Mouse (Mus musculus): ENCODE data around the gene Zbtb37. TPM values are rescaled to one million over a fixed set of nuclear protein-coding genes. Genes with fewer than 3 reads are reported as not detected.
A peak's percentile ranks its signal among the peaks of the same experiment; 100 is the strongest.

Zbtb37 gene
- 7.8 and 8.1 TPM in 2 replicates for polyA plus RNA-seq (2016; fragmentation: Nextera tagmentation; extraction: Ambion mirVana)

DNA sequence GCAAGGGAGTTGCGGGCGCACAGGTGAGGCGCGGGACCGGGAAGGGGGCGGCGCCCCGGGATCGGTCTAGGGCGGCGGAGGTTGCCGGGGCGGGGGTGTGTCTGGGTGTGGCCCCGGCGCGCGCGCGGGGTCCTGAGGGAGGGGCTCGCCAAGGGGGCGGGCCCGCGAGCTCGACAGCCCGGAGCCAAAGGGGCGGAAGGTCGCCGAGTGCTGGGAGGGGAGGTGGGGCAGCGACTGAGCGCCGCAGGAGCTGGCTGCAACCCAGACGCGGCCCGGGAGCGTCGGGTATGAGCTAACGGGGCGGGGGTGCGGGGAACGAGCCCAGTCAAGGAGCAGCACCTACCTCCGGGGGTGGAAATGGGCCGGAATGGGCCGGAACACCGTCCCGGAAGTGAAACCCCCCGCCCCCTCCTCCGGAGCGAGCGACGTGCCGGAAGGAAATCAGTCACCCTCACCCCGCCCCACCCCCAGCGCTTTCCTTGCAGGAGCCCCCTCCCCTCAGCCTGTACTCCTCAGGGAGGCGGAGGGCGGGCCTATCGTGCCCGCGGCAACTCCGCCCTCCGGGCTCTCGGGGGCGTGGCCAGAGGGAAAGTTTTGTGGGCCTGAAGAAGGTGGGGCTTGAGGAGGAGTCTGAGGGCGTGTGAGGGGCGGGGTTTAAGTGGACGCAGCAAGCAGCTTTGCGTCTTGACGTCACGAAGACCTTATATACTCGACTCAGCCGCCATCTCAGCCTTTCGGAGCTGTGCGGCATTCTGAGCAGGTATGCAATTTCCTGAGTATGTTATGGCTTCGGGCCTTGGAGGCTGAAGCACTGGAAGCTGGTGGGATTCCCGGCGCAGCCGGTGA is at the start of gene Zbtb37:
Gene Zbtb37 (minus strand): TSS at position 415 of the 846 bp plus-strand sequence.
- Histone ChIP-seq H3K36me3 (peaks cover 63% of the 10 kb centered on the region), H3K9me3 (replicated peaks) (no peaks in the 10 kb centered on the region), H3K4me1 (replicated peaks) (peaks cover 10% of the 10 kb centered on the region), H3K27ac (ENCODE audit: poor library complexity, severe bottlenecking) (peak within 1 kb of the TSS; percentile 91), H3K27me3 (replicated peaks) (no peaks in the 10 kb centered on the region), H3K4me3 (peak within 1 kb of the TSS; percentile 77), H3K4me2 (peak within 1 kb of the TSS; percentile 84), H3K9ac (peak within 1 kb of the TSS; percentile 92)
- ATAC-seq (ENCODE audit: insufficient number of reproducible peaks, low FRiP score) = peak; percentile 94
- WGBS = under 1% methylated on average over 56 of the region's 76 CpGs

DNA sequence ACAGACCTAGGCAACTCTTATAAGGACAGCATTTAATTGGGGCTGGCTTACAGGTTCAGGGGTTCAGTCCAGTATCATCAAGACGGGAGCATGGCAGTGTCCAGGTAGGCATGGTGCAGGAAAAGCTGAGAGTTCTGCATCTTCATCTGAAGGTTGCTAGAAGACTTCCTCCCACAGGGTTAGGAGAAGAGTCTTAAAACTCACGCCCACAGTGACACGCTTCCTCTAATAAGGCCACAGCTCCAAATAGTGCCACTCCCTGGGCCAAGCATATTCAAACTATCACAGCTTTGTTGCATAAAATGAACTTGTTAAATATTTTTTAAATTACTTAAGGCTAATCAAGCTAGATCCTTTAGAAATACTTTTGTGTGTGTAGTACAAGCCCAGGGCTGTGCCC is 42.6 kb upstream of the Zbtb37 start:
- Histone ChIP-seq H3K4me2 (no peak overlapping the region), H3K9me3 (replicated peaks) (no peaks in the 10 kb centered on the region), H3K9ac (no peak overlapping the region), H3K36me3 (peaks cover 31% of the 10 kb centered on the region), H3K27me3 (replicated peaks) (no peaks in the 10 kb centered on the region), H3K4me3 (no peak overlapping the region), H3K4me1 (replicated peaks) (peaks cover 19% of the 10 kb centered on the region), H3K27ac (ENCODE audit: poor library complexity, severe bottlenecking) (no peak overlapping the region)
- 92% methylated on average over 3 of the region's 3 CpGs for WGBS
- ATAC-seq (ENCODE audit: insufficient number of reproducible peaks, low FRiP score) = no peak

DNA sequence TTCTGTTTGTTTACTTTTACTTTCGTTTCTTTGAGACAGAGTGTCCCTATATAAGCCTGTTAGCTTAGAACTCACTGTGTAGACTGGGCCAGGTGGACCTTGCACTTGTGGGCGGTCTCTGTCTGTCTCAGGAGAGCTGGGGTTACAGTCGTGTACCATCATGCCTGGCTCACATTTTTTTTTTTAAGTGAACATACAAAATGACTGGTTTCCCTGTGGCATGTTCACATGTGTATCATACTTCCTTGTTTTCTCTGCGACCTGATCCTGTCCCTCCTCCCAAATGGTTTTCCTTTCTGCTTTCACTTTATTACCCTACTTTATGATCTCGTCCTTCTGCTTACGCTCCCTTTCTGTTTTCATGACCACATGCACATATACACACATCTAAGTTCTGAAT is 41.6 kb upstream of the Zbtb37 start:
- no peaks in the 10 kb centered on the region for H3K9me3 ChIP-seq (replicated peaks)
- peaks cover 23% of the 10 kb centered on the region for H3K4me1 ChIP-seq (replicated peaks)
- H3K9ac ChIP-seq = no peak overlapping the region
- no peak overlapping the region for H3K27ac ChIP-seq (ENCODE audit: poor library complexity, severe bottlenecking)
- ATAC-seq (ENCODE audit: insufficient number of reproducible peaks, low FRiP score) = no peak
- 89% methylated on average over 6 of the region's 6 CpGs for WGBS
- H3K27me3 ChIP-seq (replicated peaks) = no peaks in the 10 kb centered on the region
- H3K4me3 ChIP-seq = no peak overlapping the region
- H3K36me3 ChIP-seq = peaks cover 28% of the 10 kb centered on the region
- no peak overlapping the region for H3K4me2 ChIP-seq

DNA sequence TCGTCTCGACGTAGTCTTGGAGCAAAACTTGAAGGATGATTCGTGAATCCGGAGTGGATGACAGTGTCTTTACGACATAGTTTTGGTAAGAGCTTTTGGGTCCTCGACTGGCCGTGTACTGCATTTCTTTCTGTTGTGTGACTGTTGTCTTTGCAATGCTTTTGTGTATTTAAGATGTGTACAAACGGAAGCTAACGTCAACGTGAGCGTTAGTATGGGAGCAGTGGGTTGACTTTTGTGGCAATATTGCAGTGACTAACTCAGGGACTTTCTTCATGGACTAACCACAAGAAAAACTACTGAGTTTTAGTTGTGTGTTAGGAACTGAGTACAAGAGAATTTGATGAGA is 36.6 kb upstream of the Zbtb37 start:
- H3K4me3 ChIP-seq = peak overlapping the region; percentile 83
- H3K9ac ChIP-seq = peak overlapping the region; percentile 84
- H3K36me3 ChIP-seq = peaks cover 7% of the 10 kb centered on the region; the same call in 1 of the 2 replicates
- peaks cover 26% of the 10 kb centered on the region for H3K4me1 ChIP-seq (replicated peaks)
- peak overlapping the region; percentile 75 for H3K27ac ChIP-seq (ENCODE audit: poor library complexity, severe bottlenecking)
- H3K9me3 ChIP-seq (replicated peaks) = no peaks in the 10 kb centered on the region
- WGBS = under 1% methylated on average over 12 of the region's 12 CpGs
- H3K27me3 ChIP-seq (replicated peaks) = no peaks in the 10 kb centered on the region
- peak overlapping the region; percentile 72 for H3K4me2 ChIP-seq
- ATAC-seq (ENCODE audit: insufficient number of reproducible peaks, low FRiP score) = no peak

DNA sequence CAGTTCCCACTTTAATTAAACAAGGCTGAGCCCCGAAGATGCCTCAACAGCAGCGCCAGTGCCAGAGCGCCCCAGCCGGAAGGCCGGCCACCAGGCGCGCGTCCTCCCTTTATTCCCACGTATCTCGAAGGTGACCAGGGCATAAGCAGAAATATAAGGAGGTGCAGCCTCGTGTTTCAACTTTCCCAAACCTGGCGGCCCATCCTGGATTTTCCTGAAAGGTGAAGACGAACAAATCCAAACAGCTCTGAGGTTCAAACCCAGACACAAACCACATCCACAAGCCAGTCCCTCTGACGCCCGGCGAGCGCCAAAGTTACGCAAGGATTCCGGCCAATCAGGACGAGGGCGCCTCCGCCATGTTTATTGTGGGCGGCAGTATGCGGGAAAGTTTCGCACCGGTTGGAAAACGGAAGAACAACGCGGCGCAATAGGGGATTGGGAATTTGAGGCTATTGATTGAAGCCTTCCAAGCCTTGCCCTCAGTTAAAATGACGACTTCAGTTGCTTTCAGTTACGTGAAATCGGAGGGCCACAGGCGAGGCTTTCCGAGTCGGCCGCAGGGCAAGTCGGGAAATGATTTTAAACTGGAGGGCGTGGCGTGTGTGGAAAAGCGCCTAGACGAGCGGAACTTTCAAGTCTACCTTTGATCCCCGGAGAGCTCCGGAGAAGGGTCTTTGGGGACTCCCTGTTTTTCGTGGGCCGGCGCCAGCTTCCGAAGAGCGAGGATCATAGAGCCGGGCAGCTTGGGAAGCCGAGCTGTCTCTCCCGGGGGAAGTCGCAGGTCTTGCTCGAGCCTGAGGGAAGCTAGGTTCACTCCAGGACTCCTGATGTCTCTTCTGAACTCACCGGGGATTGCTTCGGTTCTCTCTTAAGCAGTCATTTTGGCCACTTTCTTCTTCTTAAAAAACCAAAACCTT is 36.0 kb upstream of the Zbtb37 start, which contains the start of the genes Dars2 and Cenpl:
Gene Dars2 (minus strand): TSS at position 307 of the 920 bp plus-strand sequence.
Gene Cenpl (plus strand): TSS at position 362 of the 920 bp plus-strand sequence.
- Histone ChIP-seq H3K36me3 (peaks cover 4% of the 10 kb centered on the region; the same call in 1 of the 2 replicates), H3K27ac (ENCODE audit: poor library complexity, severe bottlenecking) (peak within 1 kb of the TSS; percentile 75), H3K9me3 (replicated peaks) (no peaks in the 10 kb centered on the region), H3K4me1 (replicated peaks) (peaks cover 26% of the 10 kb centered on the region), H3K4me3 (peak within 1 kb of the TSS; percentile 83), H3K27me3 (replicated peaks) (no peaks in the 10 kb centered on the region), H3K9ac (peak within 1 kb of the TSS; percentile 84), H3K4me2 (peak within 1 kb of the TSS; percentile 90)
- ATAC-seq (ENCODE audit: insufficient number of reproducible peaks, low FRiP score) = peak; percentile 94
- WGBS = under 1% methylated on average over 57 of the region's 57 CpGs

DNA sequence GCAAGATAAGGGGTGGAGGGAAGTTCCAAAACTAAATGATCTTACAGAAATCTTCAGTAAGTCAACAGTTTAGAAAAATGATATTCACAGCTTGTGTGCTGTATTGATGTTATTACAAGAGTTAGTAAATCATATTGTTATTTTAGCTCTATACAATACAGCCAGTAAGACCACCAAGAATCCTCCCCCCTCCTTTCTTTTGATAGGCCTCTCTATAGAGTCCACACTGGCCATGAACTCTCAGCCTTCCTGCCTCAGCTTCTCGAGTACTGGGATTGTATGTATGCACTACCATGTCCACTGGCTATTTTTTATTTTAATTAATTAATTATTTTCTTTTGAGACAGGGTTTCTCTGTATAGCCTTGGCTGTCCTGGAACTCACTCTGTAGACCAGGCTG is 28.7 kb upstream of the Zbtb37 start:
- Histone ChIP-seq H3K9me3 (replicated peaks) (no peaks in the 10 kb centered on the region), H3K27ac (ENCODE audit: poor library complexity, severe bottlenecking) (no peak overlapping the region), H3K4me2 (no peak overlapping the region), H3K27me3 (replicated peaks) (no peaks in the 10 kb centered on the region), H3K4me3 (no peak overlapping the region), H3K36me3 (peaks cover 33% of the 10 kb centered on the region), H3K4me1 (replicated peaks) (no peaks in the 10 kb centered on the region), H3K9ac (no peak overlapping the region)
- no peak for ATAC-seq (ENCODE audit: insufficient number of reproducible peaks, low FRiP score)
- 71% methylated on average over 1 of the region's 1 CpGs for WGBS

DNA sequence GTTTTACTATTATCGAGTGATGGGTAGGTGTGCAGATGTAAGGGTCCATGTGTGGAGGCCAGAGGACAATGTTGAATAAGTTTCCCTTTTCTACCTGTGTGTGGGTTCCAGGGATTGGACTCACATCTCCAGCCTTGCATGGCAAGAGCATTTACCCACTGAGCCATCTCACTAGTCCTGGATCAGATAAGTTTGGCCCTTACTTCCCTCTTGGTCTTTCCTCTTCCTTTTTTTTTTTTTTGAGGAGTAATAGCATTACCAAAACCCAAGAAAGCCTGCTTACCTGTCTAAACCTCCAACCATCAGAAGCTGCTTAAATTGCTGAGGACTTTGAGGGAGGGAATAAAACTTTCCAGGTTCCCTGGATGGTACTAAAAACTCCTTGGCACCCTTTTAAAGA is 22.5 kb upstream of the Zbtb37 start:
- 90% methylated on average over 1 of the region's 1 CpGs for WGBS
- Histone ChIP-seq H3K4me1 (replicated peaks) (no peaks in the 10 kb centered on the region), H3K9ac (no peak overlapping the region), H3K36me3 (peaks cover 56% of the 10 kb centered on the region), H3K4me3 (no peak overlapping the region), H3K27ac (ENCODE audit: poor library complexity, severe bottlenecking) (no peak overlapping the region), H3K27me3 (replicated peaks) (no peaks in the 10 kb centered on the region), H3K4me2 (no peak overlapping the region), H3K9me3 (replicated peaks) (no peaks in the 10 kb centered on the region)
- no peak for ATAC-seq (ENCODE audit: insufficient number of reproducible peaks, low FRiP score)

DNA sequence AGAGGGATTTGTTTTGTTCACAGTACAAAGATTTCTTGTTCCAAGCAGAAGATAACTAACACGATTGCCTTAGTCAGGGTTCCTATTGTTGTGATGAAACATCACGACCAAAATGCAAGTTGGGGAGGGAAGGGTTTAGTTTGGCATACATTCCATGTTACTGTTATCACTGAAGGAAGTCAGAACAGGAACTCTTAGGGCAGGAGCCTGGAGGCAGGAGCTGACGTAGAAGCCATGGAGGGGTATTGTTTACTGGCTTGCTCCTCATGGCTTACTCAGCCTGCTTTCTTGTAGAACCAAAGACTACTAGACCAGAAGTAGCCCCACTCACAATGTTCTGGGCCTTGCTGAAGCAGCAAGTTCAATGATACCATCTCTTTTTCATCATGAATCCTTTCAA is 12.3 kb upstream of the Zbtb37 start:
- peak; percentile 53 for ATAC-seq (ENCODE audit: insufficient number of reproducible peaks, low FRiP score)
- no peak overlapping the region for H3K4me3 ChIP-seq
- no peaks in the 10 kb centered on the region for H3K27me3 ChIP-seq (replicated peaks)
- H3K27ac ChIP-seq (ENCODE audit: poor library complexity, severe bottlenecking) = peak overlapping the region; percentile 47; the same call in 1 of the 2 replicates
- H3K36me3 ChIP-seq = peaks cover 49% of the 10 kb centered on the region
- H3K4me1 ChIP-seq (replicated peaks) = no peaks in the 10 kb centered on the region
- no peak overlapping the region for H3K4me2 ChIP-seq
- 69% methylated on average over 3 of the region's 3 CpGs for WGBS
- H3K9me3 ChIP-seq (replicated peaks) = no peaks in the 10 kb centered on the region
- H3K9ac ChIP-seq = no peak overlapping the region

DNA sequence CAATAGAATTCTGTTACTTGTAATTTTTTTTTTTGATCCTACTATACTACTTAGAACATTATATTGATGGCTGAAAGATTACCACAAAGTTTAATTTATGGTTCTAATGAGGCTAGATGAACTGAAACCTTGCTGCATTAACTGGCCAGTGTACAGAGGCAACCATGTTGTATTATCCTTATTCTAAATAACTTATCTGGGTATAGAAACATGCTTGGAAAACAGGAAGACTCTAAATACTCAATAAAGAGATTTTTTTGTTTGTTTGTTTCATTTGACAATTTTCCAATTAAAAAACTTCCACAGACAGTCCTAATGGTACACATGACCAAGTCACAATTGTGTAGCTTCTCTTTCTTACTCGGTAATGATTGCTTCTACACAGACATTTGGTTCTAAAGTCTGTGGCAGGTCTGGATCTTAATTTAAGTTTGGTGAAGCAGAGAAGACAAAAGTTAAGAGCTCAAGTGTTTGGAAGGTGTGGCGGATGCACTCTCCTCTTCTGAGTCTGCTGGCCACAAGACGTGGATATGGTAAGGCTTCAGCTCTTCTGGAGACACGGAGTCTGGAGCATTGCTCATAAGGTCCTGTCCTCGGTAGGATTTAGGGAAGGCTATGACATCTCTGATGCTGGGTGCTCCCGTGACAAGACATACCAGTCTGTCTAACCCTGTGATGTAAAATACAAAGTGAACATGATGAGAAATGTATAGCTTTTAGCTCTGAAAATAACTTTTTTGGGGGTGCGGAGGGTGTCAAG is 6.8 kb upstream of the Zbtb37 start:
- Histone ChIP-seq H3K27me3 (replicated peaks) (no peaks in the 10 kb centered on the region), H3K9ac (no peak overlapping the region), H3K27ac (ENCODE audit: poor library complexity, severe bottlenecking) (no peak overlapping the region), H3K9me3 (replicated peaks) (no peaks in the 10 kb centered on the region), H3K36me3 (peaks cover 59% of the 10 kb centered on the region), H3K4me3 (no peak overlapping the region), H3K4me1 (replicated peaks) (peaks cover 4% of the 10 kb centered on the region; the same call in 1 of the 2 replicates), H3K4me2 (no peak overlapping the region)
- WGBS = 90% methylated on average over 7 of the region's 7 CpGs
- no peak for ATAC-seq (ENCODE audit: insufficient number of reproducible peaks, low FRiP score)

DNA sequence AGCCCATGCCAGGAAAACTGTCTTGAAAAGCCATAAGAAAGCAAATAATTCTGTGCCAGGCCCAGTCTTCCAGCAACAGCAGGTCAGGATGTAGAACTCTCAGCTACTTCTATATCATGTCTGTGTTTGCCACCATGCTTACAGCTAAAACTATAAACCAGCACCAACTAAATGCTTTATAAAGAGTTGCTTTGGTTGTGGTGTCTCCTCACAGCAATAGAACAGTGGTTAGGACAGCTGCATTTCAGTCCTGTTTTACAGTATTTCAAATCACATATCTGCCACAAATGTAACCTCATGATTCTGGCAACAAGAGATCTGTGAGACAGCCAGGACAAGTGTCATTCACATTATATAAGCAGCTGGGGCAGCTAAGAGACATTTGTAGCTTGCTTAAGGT is 6.2 kb upstream of the Zbtb37 start:
- Histone ChIP-seq H3K9me3 (replicated peaks) (no peaks in the 10 kb centered on the region), H3K36me3 (peaks cover 59% of the 10 kb centered on the region), H3K27me3 (replicated peaks) (no peaks in the 10 kb centered on the region), H3K4me1 (replicated peaks) (peaks cover 4% of the 10 kb centered on the region; the same call in 1 of the 2 replicates), H3K27ac (ENCODE audit: poor library complexity, severe bottlenecking) (no peak overlapping the region), H3K4me2 (no peak overlapping the region), H3K9ac (no peak overlapping the region), H3K4me3 (no peak overlapping the region)
- ATAC-seq (ENCODE audit: insufficient number of reproducible peaks, low FRiP score) = no peak

All from heart, embryonic 12.5 days (tissue).